Mouse (Mus musculus) CD8-positive naive resting alpha-beta T cell, adult 57 days (primary cell): ENCODE data around the gene Lasp1. TPM values are rescaled to one million over a fixed set of nuclear protein-coding genes. Genes with fewer than 3 reads are reported as not detected.

ENCODE experiments used
- total RNA-seq: library from RNA; stranded (reverse); gene quantifications from one replicate; pipeline ENCODE4 v1.2.4, GENCODE M21; 2023

The Lasp1 gene
- 132 TPM for total RNA-seq

GRCm38 (mm10) chr11:97798782-97799145 lies at the start of gene Lasp1:
TSS of gene Lasp1 (plus strand) at chr11:97799000.

GRCm38 (mm10) chr11:97766154-97766881 lies 32.5 kb upstream of the Lasp1 start, which contains the start of gene Cwc25:
TSS of gene Cwc25 (minus strand) at chr11:97766556.

GRCm38 (mm10) chr11:97775808-97776496 lies 22.8 kb upstream of the Lasp1 start, which contains the start of gene 1700001P01Rik:
TSS of gene 1700001P01Rik (minus strand) at chr11:97775918.

GRCm38 (mm10) chr11:97781832-97782563 lies 16.8 kb upstream of the Lasp1 start, which contains the start of gene Rpl23:
TSS of gene Rpl23 (minus strand) at chr11:97782437.

GRCm38 (mm10) chr11:97840539-97840954 lies 41.7 kb downstream of the Lasp1 start, which contains the start of gene B230217C12Rik:
TSS of gene B230217C12Rik (plus strand) at chr11:97840780.

GRCm38 (mm10) chr11:97883918-97884600 lies 85.3 kb downstream of the Lasp1 start, which contains the start of gene Fbxo47:
TSS of gene Fbxo47 (minus strand) at chr11:97884154.

Other genes with a start within 250 kb of the Lasp1 start
- gene Srcin1, start 222.8 kb upstream of the Lasp1 start, total RNA-seq, result not detected
- 6.6 TPM for gene Epop, start 169.3 kb upstream of the Lasp1 start, total RNA-seq
- 192 TPM for gene Mllt6, start 135.6 kb upstream of the Lasp1 start, total RNA-seq
- 33.9 TPM for gene Cisd3, start 113.2 kb upstream of the Lasp1 start, total RNA-seq
- gene Pcgf2, start 98.5 kb upstream of the Lasp1 start, total RNA-seq, result 1.4 TPM
- gene Psmb3, start 95.6 kb upstream of the Lasp1 start, total RNA-seq, result 124 TPM
- gene Pip4k2b, start 54.3 kb upstream of the Lasp1 start, total RNA-seq, result 51.3 TPM
- 38.4 TPM for gene Cwc25, start 32.4 kb upstream of the Lasp1 start, total RNA-seq
- 1.8 TPM for gene 1700001P01Rik, start 23.1 kb upstream of the Lasp1 start, total RNA-seq
- gene Rpl23, start 16.6 kb upstream of the Lasp1 start, total RNA-seq, result 2,689 TPM
- gene B230217C12Rik, start 41.8 kb downstream of the Lasp1 start, total RNA-seq, result 0.95 TPM
- gene Fbxo47, start 85.2 kb downstream of the Lasp1 start, total RNA-seq, result 0.46 TPM
- 2.3 TPM for gene Plxdc1, start 187.4 kb downstream of the Lasp1 start, total RNA-seq
- 80.2 TPM for gene Arl5c, start 197.2 kb downstream of the Lasp1 start, total RNA-seq
- 21.9 TPM for gene Cacnb1, start 224.0 kb downstream of the Lasp1 start, total RNA-seq
- gene Rpl19, start 227.7 kb downstream of the Lasp1 start, total RNA-seq, result 2,848 TPM